Mouse (Mus musculus): ENCODE data around the gene Pdk1.

Pdk1 gene

DNA sequence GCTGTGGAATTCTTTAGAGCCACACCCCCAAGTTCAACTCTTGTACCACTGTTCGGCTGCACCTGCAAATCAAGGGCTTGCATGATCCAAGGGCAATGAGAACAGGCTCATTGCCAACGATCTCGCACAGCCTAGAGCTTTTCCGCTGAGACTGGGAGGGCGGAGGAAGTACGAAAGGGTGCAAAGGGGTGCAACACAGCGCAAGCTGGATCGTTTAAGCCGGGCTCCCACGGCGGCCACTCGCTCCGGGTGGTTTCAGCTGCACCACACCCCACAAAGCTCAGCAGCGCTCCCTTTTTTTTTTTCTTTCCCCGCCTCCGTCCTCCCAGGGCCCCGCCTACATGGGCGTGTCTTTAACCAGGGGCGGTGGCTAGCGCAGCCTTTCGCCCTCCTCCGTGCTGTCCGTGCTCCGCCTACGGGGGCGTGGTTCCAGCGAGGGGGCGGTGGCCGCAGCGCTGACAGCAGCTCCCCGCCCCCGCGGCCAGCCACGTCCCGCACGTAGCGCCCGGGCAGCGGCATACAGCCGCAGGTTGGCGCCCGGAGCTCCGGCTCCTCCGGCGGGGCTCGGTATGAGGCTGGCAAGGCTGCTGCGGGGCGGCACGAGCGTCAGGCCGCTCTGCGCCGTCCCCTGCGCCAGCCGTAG, at the start of gene Pdk1:
TSS of gene Pdk1 (plus strand) at position 424 of the 643 bp plus-strand sequence.
- peak; percentile 93 to 98 for DNase-seq

DNA sequence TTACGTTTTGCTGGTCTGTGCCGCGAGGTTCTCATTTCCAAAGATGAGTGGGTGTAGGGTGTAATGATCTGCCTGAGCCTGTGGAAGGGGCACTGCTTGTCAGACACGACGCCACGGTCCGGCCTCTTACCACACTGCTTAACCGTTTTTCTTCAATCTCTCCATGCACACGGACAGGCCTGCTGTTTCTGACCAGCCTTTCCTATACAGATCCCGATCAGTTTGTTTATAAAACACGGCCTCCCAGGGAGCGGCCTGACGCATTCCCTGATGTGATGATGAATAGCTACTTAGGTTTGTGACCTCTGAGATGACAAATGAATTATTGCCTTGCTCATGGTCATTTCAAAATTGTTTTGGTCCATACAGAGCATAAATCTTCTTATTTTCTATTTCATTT, 48.9 kb upstream of the Pdk1 start:
- DNase-seq: no peak

DNA sequence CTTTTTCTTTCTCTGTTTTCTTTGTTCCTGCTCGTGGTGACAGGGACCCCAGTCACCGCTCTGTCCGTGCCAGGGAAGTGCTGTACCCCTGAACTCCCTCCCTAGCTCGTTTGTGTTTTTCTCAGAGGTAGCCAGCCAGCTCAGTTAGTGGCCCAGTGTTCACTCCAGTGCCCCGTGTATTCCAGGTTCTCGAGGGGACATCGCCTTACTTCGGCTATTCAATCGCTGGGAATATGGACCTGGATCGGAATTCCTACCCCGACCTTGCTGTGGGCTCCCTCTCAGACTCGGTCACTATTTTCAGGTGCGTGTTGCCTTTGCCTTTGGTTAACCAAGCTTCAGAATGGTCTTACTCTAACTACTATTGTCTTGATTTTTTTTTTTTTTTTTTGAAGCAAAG, 45.3 kb upstream of the Pdk1 start:
- DNase-seq: no peak

DNA sequence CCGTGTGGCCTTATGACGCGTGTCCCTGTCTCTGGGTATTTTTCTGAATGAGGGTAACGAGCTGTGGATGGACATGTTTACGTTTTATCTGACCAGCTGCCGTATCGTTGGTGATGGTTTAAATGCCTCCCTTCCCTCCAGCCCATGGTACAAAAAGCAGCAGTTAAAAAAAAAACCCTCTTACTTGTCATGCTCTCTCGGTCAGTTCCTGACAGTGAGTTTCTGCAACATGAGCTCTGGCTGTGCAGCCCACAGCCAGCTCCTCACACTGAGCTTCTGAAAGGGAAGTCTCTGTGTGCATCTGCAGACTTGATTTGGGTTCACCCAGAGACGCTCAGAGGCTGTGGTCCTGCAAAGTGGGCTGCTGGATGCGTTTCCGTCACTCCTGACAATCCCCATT, 44.1 kb upstream of the Pdk1 start:
- DNase-seq: no peak

DNA sequence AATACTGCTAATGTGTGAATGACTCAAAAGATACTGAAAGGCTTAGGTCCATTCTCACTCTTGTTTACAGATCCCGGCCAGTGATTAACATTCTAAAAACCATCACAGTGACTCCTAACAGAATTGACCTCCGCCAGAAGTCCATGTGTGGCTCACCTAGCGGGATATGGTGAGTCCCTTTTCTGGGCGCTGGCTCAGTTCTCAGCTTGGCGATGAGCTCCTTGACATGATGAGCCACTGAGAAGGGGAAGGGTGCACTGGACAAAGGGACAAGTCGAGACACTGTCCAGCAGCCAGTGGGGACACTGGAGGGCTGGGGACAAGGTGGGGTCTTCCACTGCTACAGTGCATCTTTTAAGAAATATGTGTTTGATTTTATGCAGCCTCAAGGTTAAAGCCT, 39.4 kb upstream of the Pdk1 start:
- no peak for DNase-seq

DNA sequence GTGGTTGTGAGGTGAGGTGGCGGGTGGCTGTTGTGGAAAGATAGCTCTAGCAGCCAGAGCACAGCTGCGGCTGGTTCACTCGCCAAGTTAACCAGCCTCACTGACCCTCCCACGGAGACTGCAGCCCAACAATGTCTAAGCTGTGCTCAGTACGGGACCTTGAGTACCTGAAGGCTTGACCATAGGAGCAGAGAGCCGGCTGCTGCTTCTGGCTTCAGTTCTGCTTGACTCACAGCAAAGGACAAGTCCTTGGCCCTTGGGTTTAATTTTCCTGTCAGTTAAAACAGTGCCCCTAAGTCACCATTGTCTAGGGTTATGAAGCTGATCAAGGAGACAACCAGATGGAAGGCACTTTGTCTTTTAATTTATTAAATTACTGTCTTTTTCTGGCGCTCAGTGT, 38.7 kb upstream of the Pdk1 start:
- DNase-seq: no peak

DNA sequence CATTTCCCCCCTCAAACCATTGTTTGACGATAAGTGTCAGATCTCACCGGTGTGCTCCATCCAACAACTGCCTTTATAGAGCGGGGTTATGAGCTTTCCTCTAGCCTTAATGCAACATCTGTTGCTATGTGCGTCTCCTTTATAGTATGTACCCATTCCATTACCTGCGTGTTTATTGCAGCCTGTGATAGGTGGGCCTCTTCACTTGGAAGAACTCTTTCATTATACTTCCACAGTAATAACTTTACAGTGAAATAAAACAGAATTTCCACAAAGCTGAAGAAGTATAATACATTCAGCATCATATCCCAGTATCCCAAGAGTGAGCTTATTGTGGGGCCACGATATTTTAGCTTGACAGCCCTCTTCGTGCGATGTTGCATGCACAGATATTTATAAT, 37.5 kb upstream of the Pdk1 start:
- DNase-seq: no peak

DNA sequence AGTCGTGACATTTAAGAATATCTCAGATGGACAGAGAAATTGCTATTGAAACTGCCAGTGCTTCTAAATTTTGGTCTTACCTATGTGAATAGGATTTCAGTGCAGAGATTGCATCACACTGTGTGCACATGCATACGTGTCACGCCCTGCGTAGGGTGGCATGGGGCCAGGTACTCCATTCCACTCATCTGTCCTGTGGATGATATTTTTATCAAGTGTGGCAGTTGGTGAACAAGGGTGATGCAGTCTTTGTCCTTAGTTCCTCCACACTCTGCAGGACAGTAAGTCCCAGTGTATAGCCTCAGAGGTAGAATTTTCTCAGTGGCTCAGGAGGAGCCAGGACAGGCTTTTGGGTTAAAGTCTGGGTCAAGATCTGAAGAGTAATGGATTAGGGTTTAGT, 36.8 kb upstream of the Pdk1 start:
- DNase-seq: no peak

DNA sequence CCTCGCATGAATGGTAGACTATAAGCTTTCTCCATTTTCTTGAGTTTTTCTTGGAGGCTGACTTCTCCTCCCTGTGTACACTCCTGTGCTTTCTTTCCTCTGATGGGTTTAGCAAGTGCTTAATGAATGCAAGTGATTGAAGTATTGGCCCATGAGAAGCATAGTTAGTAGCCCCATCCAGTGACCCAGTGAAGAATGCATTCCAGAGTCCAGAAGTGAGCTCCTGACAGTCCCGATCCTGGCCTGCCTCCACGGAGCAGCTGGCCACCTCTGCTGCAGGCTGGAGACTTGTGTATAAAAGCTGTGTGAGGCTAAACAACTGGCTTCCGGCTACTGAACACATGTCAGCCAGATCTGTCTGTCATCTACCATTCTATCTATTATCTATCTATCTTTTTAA, 35.8 kb upstream of the Pdk1 start:
- no peak for DNase-seq

DNA sequence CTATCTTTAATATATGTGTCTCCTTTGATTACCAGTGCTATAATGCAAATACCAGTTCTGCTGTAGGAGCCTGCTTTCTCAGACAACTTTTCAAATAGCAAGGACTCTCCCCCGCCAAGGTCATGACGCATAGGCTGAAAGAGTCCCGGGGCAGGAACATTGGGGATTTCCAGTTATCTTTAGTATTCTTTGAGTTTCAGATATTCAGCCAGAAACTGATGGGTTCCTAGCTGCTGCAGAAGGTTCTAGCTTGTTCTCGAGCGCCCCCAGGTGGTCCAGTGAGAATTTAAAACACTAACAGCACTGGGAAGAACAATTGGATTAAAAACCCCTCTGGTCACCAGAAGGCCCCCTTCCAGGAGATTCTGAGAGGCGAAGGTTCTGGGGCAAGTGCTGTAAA, 35.2 kb upstream of the Pdk1 start:
- peak; percentile 49 to 55 for DNase-seq

DNA sequence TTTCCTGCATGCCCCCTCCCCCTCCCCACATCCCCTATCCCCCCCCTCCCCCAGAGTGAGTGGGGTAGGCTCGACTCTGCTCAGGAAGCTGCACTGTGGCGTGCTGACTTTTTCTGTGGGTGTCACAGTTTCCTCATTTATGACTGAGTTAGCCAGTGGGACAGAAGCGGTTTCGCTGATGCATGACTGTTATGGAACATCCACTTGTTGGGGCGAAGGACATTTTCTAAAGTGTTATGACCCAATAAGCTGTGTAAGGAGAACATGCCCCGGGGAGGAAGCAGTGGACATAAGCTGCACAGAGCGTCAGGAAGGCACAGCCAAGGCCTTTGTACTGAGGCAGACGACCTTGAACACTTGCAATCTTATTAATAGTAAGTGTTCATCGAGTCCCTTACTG, 29.7 kb upstream of the Pdk1 start:
- no peak for DNase-seq

DNA sequence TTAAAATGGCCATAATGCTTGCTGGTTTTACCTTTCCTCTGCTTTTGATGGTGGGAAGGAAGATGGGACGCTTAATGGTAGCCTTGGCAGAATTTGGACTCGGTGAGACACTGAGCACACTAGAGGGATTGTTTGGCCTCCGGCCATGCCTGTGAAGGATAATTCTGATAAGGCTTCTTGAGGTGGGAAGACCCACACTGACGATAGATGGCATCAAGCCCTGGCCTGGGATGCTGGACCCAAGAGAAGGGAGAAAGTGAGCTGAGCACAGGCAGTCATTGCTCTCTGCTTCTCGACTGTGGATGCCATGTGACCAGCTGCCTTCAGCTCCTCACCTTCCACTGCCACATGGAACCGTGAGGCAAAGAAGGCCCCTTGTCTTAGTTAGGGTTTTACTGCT, 28.1 kb upstream of the Pdk1 start:
- DNase-seq: no peak

DNA sequence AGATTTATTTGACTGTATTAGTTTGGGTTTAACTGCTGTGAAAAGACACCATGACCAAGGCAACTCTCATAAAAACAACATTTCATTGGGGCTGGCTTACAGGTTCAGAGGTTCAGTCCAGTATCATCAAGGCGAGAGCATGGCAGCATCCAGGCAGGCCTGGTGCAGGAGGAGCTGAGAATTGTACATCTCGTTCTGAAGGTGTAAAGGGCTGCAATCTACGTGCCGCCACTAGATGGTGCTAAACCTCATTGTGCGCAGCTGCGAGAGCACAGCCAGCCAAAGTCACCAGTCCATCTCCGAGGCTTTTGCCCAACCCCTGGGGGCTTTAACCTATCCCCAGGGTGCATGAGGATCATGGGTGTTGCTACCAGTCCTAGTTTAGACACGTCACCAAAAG, 20.9 kb upstream of the Pdk1 start:
- DNase-seq: peak; percentile 61 to 67

DNA sequence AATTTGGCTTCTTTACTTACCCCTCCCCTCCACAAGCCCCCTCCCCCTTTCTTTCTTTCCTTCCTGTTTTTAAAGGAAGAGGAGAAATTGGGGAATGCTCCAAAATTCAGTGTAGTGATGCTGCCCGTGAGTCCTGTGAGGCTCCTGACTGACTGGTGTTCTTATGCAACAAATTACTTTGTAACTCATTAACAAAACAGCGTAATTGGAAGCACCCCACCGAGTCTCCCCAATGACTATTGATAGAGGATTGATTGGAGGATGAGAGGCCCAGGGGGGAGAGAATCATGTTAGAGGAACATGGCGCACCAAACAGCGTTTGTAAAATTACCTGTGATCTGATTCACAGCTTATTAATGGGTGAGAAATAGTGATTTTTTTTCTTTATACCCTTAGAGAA, 17.9 kb upstream of the Pdk1 start:
- no peak for DNase-seq

DNA sequence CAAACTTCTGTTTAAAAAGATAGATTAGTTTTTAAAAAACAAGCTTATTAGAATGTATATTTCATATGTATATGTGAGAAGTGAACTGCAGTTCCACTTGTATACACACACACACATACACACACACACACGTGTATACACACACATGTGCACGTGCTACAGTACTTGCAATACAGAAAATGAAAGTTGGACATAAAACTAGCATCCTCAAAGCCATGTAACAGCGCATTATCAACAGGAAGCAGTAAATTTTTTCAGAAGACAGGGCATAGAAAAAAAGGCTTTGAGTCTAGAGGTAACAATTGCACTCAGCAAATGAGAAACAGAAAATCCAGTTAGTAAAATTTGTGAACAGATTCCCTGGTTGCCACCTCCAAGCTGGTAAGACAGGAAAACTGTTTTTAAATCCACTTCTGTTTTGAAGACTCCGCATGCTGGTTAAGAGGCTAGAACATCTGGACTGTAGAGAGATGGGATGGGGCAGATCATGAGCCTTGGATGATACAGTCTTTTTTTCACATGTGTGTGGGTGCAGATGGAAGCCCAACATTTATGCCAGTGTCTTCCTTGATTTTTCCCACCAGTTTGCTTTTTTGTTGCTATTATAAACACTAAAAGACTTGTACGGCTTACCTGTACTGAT, 9.4 kb upstream of the Pdk1 start:
- DNase-seq: no peak

DNA sequence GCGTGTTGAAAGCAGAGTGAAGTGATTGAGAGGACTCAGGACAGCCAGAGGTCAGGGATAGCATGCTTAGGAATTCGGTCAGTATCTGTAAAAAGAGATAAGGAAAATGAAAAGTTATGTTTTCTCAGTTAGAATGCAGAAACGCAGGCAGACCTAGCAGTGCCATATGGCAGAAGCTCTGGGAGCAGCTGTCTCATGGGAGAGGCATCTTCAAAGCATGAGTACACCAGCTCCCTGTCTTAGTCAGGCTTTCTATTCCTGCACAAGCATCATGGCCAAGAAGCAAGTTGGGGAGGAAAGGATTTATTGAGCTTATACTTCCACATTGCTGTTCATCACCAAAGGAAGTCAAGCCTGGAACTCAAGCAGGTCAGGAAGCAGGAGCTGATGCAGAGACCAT, 8.0 kb upstream of the Pdk1 start:
- no peak for DNase-seq

DNA sequence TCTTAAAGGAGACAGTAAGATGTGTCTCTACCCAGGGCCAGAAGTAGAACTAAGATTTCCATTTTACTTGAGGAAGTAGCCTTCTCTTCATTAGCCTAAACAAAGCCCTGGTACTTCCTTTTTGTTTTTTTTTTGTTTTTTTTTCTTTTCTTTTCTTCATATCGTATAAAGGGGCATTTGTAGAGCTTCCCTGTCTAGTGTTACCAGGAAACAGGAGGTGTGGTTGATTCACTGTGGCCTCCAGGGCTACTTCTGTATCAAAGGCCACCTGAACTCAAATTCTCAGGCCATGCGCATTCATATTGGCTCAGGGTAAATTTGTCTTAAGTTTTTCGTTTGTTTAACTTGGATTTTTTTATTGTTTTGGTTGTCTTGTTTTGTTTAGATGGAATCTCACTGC, 7.1 kb upstream of the Pdk1 start:
- DNase-seq: no peak

DNA sequence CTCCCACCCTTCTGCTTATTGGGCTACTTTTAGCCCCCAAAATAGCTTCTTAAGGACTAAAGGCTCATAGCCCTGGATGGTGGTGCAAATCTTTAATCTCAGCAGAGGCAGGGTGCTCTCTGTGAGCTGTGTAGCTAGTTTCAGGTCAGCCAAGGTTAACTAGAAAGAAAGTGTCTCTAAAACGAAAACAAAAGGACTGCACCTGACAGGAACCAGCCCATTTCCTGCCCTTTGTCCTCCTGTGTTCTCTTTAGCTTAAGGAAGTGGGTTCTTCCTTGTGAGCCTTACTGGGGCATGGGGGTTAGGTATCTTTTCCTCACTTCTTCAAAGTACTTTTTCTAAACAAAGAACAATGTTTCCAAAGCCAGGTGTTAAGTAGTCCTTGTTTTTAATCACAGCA, 6.5 kb upstream of the Pdk1 start:
- no peak for DNase-seq

DNA sequence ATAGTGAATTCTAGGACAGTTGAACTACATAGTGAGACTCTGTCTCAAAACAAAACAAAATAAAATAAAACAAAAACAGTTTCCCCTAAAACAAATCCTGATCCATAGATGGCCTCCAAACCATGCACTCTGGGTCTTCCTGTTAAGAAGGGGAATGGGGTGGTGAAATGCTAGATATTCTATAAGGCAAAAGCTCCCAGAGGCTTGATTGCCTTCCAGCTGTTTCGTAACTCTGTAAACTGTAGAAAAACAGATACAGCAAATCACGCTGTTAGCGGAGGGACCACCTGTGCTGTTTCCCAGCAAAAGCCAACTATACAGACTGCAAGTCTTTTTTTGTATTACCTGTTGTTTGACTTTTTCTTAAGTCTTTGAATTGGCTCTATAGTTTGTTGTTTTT, 6.0 kb upstream of the Pdk1 start:
- no peak for DNase-seq

DNA sequence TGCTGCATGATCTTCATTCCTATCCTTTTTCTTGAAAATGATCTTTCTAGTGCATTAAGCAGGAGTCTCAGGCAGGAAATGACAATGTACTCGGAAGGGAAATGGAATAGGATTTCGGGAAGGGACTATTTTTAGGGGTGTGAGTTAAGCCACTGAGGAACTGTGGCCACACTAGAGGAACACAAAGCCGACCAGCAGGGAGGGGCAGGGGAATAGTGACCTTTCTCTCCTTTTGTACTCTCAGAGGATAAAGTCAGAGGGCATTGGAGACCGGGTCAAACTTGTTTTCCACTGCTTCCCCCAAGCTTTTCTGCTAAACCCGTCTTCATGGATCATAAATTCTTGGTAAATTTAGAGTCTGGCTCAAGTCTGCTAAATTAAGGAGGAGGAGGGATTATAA, 5.5 kb upstream of the Pdk1 start:
- DNase-seq: no peak

DNA sequence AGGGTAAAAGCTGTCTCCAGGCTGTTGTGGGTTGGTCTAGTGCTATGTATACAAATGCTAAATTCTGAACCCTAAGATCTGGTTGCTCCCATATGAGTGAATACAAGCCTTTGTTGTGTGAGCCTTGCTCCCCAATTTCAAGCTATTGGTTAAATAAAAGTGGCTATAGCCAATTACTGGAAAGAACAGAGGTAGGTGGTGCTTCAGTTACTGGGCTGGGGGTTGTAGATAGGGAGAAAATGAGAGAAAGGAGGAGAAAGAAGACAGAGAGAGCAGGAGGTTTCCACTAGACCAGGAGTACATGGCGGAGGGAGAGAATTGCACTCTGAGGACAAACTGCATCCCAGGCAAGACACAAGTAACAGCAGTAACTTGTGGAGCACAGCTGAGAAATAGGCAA, 4.8 kb upstream of the Pdk1 start:
- DNase-seq: no peak

DNA sequence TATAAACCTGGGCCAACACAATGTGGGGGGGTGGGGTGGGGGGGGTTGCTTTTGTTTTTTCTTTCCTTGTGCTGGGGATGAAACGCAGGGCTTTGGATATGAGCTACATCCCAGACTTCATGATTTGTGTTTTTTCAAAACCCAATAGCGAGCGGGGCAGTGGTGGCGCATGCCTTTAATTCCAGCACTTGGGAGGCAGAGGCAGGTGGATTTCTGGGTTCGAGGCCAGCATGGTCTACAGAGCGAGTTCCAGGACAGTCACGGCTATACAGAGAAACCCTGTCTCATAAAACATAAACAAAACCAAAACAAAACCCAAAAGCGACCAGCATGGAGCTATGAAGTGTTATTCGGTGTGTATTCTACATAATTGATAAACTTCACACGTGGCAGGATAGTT, 883 bp upstream of the Pdk1 start:
- no peak for DNase-seq

DNA sequence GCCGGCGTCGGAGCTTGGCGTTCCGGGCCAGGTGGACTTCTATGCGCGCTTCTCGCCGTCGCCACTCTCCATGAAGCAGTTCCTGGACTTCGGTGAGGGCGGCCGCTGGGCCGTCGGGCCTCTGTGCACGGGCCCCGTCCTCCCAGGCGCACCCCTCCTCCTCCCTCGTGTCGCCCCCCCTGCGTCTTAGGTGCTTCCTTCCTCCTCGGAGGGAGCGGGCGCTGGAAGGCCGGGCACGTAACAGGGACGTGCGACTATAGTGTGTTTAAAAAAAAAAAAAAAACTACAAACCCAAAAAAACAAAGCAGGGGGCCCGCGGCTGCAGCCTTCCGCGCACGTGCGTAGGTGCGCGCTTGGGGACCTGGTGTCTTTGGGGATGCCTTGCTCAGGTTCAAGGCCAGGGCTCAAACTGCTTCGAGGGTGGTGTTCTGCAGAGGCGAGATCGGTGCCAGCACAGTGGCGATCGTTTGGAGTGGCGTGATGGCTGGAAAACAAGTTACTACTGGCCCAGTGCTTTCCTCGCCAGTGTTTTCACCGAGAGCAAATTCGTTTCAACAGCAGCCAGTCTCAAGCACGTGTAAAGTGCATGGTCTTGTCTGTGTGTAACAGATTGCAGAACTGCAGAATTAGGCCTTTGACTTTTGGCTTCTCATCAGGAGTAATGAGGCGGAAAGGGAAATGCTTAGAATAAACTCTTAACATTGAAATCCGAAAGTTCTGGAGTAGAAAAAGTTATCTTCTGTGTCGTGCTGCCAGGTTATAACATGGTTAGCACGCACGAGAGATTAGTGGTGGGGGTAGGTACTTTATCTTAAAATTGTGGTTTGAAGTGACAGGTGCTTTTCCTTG, 674 bp downstream of the Pdk1 start:
- peak in 1 of 2 experiments; percentile 26 for DNase-seq

DNA sequence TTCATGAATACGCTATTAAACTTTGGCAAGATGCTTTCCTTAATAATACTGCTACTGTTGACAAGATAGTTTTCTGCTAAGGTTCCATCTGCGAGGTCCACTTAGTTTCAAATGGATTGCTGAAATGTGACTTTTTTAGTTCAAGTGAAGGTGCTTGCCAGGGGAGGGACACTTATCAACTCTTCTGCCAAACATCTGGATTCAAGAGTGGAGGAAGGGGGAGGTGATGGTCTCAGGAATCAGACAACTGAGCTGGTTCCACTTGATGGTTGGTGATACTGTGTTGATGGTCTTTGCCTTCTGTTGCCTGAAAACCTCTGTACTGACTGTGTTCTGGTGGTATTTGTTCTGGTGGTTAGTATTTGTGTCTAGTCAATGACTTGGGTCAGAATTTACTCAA, 1.4 kb downstream of the Pdk1 start:
- no peak for DNase-seq

All from cerebellum, postnatal 36 days (tissue).